Mouse (Mus musculus) intestine, postnatal 0 days (tissue): ENCODE data around the gene Hist1h2ab. TPM values are rescaled to one million over a fixed set of nuclear protein-coding genes. Genes with fewer than 3 reads are reported as not detected.

Experiments used
- ATAC-seq: fragments of 200-750 bp; cut with Nextera tagmentation; 2 replicates; pipeline ENCODE4 v1.8.0; 2017; ENCODE audit warnings: mild to moderate bottlenecking, moderate TSS enrichment, moderate library complexity
- H3K27ac ChIP-seq: fragments of 300-500 bp; sonication (generic); 2 replicates; pipeline ENCODE4 v1.5.1; 2014; ENCODE audit warnings: mild to moderate bottlenecking, low read depth, low read length, moderate library complexity
- H3K27me3 ChIP-seq: fragments of 300-500 bp; sonication (generic); replicated peaks from 2 replicates; pipeline ENCODE4 v1.6.1; 2014; ENCODE audit warnings: low read length, mixed read lengths; ENCODE audit not compliant: control insufficient read depth, insufficient read depth
- H3K36me3 ChIP-seq: fragments of 300-500 bp; sonication (generic); 2 replicates; pipeline ENCODE4 v1.6.1; 2014; ENCODE audit warnings: mild to moderate bottlenecking, moderate library complexity; ENCODE audit not compliant: control insufficient read depth, insufficient read depth
- H3K4me1 ChIP-seq: fragments of 300-500 bp; sonication (generic); replicated peaks from 2 replicates; pipeline ENCODE4 v1.6.1; 2014; ENCODE audit warnings: antibody characterized with exemption, low read length, mixed read lengths; ENCODE audit not compliant: control insufficient read depth, insufficient read depth
- H3K4me2 ChIP-seq: fragments of 300-500 bp; sonication (generic); replicated peaks from 2 replicates; pipeline ENCODE4 v1.6.1; 2014; ENCODE audit warnings: low read depth, mild to moderate bottlenecking, moderate library complexity
- H3K4me3 ChIP-seq: fragments of 300-500 bp; sonication (generic); 2 replicates; pipeline ENCODE4 v1.5.1; 2014; ENCODE audit warnings: low read depth, low read length
- H3K9ac ChIP-seq: fragments of 300-500 bp; sonication (generic); 2 replicates; pipeline ENCODE4 v1.6.1; 2014; ENCODE audit warnings: mild to moderate bottlenecking, low read depth, low read length
- H3K9me3 ChIP-seq: fragments of 300-500 bp; sonication (generic); 2 replicates; pipeline ENCODE4 v1.6.1; 2016; ENCODE audit warnings: mixed run types; ENCODE audit not compliant: control insufficient read depth
- CTCF ChIP-seq: sonication (generic); IDR thresholded peaks from 2 replicates; pipeline ENCODE4 v1.5.1; 2016; ENCODE audit warnings: low read depth, mild to moderate bottlenecking, control low read depth, antibody characterized with exemption, moderate library complexity
- WGBS: fragments of 180-500 bp; shearing (Covaris S2); extraction: QIAGEN DNeasy Blood & Tissue Kit; methylation state at CpG from one replicate; pipeline ENCODE4 v1.1.7; 2014; 5-methylcytosine and 5-hydroxymethylcytosine counted together
- polyA plus RNA-seq: library from polyadenylated mRNA; unstranded; fragments of >200 nt; fragmentation: Nextera tagmentation; extraction: Ambion mirVana; gene quantifications from 2 replicates; pipeline ENCODE4 v1.2.1, GENCODE M21; 2015

Hist1h2ab gene
- polyA plus RNA-seq, 1 experiment from 2014 or later, result 12.1 TPM

GRCm38 (mm10) chr13:23732156-23732804, 18.6 kb upstream of the Hist1h2ab start:
- H3K9ac ChIP-seq, result no peak overlapping the region
- WGBS, result 23% methylated on average over 8 of the region's 8 CpGs
- H3K4me1 ChIP-seq, result no peaks in the 10 kb centered on the region
- no peak overlapping the region for H3K4me3 ChIP-seq
- H3K9me3 ChIP-seq, result no peaks in the 10 kb centered on the region
- no peaks in the 10 kb centered on the region for H3K36me3 ChIP-seq
- TF ChIP-seq CTCF, result peak; percentile 93
- no peaks in the 10 kb centered on the region for H3K27me3 ChIP-seq
- ATAC-seq, result no peak
- no peak overlapping the region for H3K4me2 ChIP-seq
- no peak overlapping the region for H3K27ac ChIP-seq

GRCm38 (mm10) chr13:23737091-23737490, 13.8 kb upstream of the Hist1h2ab start:
- H3K9me3 ChIP-seq, result no peaks in the 10 kb centered on the region
- no peak overlapping the region; the same call in 1 of the 2 replicates for H3K27ac ChIP-seq
- H3K9ac ChIP-seq, result no peak overlapping the region
- TF ChIP-seq CTCF, result no peak
- no peaks in the 10 kb centered on the region for H3K27me3 ChIP-seq
- H3K4me1 ChIP-seq, result no peaks in the 10 kb centered on the region
- WGBS, result 77% methylated on average over 5 of the region's 5 CpGs
- no peaks in the 10 kb centered on the region for H3K36me3 ChIP-seq
- ATAC-seq, result no peak
- H3K4me2 ChIP-seq, result no peak overlapping the region
- no peak overlapping the region for H3K4me3 ChIP-seq

GRCm38 (mm10) chr13:23738041-23738440, 12.9 kb upstream of the Hist1h2ab start:
- Histone ChIP-seq H3K4me3 (peak overlapping the region; percentile 60), H3K4me1 (no peaks in the 10 kb centered on the region), H3K27ac (peak overlapping the region; percentile 97), H3K27me3 (no peaks in the 10 kb centered on the region), H3K9me3 (no peaks in the 10 kb centered on the region), H3K9ac (peak overlapping the region; percentile 90), H3K36me3 (no peaks in the 10 kb centered on the region), H3K4me2 (peak overlapping the region; percentile 85)
- ATAC-seq, result no peak
- TF ChIP-seq CTCF, result no peak
- 27% methylated on average over 4 of the region's 4 CpGs for whole genome bisulfite sequencing

GRCm38 (mm10) chr13:23738677-23739068, 12.3 kb upstream of the Hist1h2ab start, which contains the start of gene Hist1h1c:
Gene Hist1h1c (plus strand): TSS chr13:23738808.
- peak within 1 kb of the TSS; percentile 90 for H3K9ac ChIP-seq
- under 1% methylated on average over 29 of the region's 38 CpGs for WGBS
- H3K36me3 ChIP-seq, result no peaks in the 10 kb centered on the region
- no peaks in the 10 kb centered on the region for H3K27me3 ChIP-seq
- ATAC-seq, result peak; percentile 87
- peak within 1 kb of the TSS; percentile 60 for H3K4me3 ChIP-seq
- peak; percentile 46; the same call in 1 of the 2 replicates for TF ChIP-seq CTCF
- no peaks in the 10 kb centered on the region for H3K4me1 ChIP-seq
- H3K9me3 ChIP-seq, result no peaks in the 10 kb centered on the region
- H3K27ac ChIP-seq, result peak within 1 kb of the TSS; percentile 97
- peak within 1 kb of the TSS; percentile 85 for H3K4me2 ChIP-seq

DNA sequence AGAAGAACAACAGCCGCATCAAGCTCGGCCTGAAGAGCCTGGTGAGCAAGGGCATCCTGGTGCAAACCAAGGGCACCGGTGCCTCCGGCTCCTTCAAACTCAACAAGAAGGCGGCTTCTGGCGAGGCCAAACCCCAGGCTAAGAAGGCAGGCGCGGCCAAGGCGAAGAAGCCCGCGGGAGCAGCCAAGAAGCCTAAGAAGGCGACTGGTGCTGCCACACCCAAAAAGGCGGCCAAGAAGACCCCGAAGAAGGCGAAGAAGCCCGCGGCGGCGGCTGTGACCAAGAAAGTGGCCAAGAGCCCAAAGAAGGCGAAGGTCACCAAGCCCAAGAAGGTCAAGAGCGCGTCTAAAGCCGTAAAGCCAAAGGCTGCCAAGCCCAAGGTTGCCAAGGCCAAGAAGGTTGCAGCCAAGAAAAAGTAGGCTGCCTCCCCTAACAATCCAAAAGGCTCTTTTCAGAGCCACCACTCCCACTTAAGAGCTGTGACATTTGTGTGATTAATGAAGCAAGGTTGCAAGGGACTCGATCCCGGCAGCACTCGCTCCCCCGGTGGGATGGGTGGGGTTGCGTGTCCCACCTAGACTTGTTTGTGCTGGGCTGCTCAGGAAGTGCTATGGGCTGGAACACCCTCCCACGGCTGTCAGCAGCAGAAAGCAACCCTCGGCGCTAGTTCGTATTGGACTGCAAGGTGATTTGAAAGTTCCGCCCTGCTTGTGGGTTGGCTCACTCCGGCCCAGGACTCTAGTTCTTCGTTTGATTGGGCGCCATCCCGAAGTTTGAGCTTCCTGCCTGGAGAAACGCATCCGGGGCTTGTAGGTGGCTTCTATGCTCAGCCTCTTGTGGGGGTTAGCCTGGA, 11.6 kb upstream of the Hist1h2ab start:
- Histone ChIP-seq H3K9ac (peak overlapping the region; percentile 90), H3K4me2 (peak overlapping the region; percentile 85), H3K4me3 (peak overlapping the region; percentile 60), H3K27ac (peak overlapping the region; percentile 97), H3K9me3 (no peaks in the 10 kb centered on the region), H3K4me1 (no peaks in the 10 kb centered on the region), H3K27me3 (no peaks in the 10 kb centered on the region), H3K36me3 (no peaks in the 10 kb centered on the region)
- no peak for TF ChIP-seq CTCF
- WGBS, result under 1% methylated on average over 39 of the region's 39 CpGs
- ATAC-seq, result peak; percentile 81

- Histone ChIP-seq H3K4me1 (no peaks in the 10 kb centered on the region), H3K36me3 (no peaks in the 10 kb centered on the region), H3K4me3 (peak overlapping the region; percentile 60), H3K27me3 (no peaks in the 10 kb centered on the region), H3K27ac (peak overlapping the region; percentile 97), H3K9me3 (no peaks in the 10 kb centered on the region), H3K4me2 (peak overlapping the region; percentile 85), H3K9ac (peak overlapping the region; percentile 90)
- no peak for TF ChIP-seq CTCF
- ATAC-seq, result peak; percentile 49
- WGBS, result under 1% methylated on average over 14 of the region's 14 CpGs
Measured at GRCm38 (mm10) chr13:23739922-23740252, 11.0 kb upstream of the Hist1h2ab start.
